Mouse (Mus musculus): ENCODE measurements around the gene Psmd8. TPM values are rescaled to one million over a fixed set of nuclear protein-coding genes. Genes with fewer than 3 reads are reported as not detected.
A peak's percentile ranks its signal among the peaks of the same experiment; 100 is the strongest.

Gene Psmd8
- polyA plus RNA-seq, 1 experiment from 2014 or later = 283 TPM

GRCm38 (mm10) chr7:29168791-29169230 lies 11.7 kb downstream of the Psmd8 start:
- ATAC-seq (ENCODE audit: low FRiP score) = peak; percentile 22
- H3K36me3 ChIP-seq (replicated peaks) = peaks cover 10% of the 10 kb centered on the region
- H3K27ac ChIP-seq = peak overlapping the region; percentile 89
- peaks cover 48% of the 10 kb centered on the region for H3K4me1 ChIP-seq
- H3K4me3 ChIP-seq (replicated peaks) = peak overlapping the region; percentile 70
- H3K4me2 ChIP-seq = peak overlapping the region; percentile 78
- H3K9me3 ChIP-seq = no peaks in the 10 kb centered on the region
- peaks cover 47% of the 10 kb centered on the region for H3K27me3 ChIP-seq
- WGBS = 2% methylated on average over 13 of the region's 14 CpGs
- H3K9ac ChIP-seq = peak overlapping the region; percentile 76

GRCm38 (mm10) chr7:29168121-29168695 lies 12.3 kb downstream of the Psmd8 start:
- peaks cover 5% of the 10 kb centered on the region; the same call in 1 of the 2 replicates for H3K36me3 ChIP-seq (replicated peaks)
- ATAC-seq (ENCODE audit: low FRiP score) = 0 out of 2 replicates have a peak, but pooled peaks have one; percentile 1
- H3K9me3 ChIP-seq = no peaks in the 10 kb centered on the region
- H3K9ac ChIP-seq = peak overlapping the region; percentile 76
- H3K4me3 ChIP-seq (replicated peaks) = peak overlapping the region; percentile 70
- 2% methylated on average over 10 of the region's 10 CpGs for WGBS
- H3K27ac ChIP-seq = peak overlapping the region; percentile 89; the same call in 1 of the 2 replicates
- peak overlapping the region; percentile 78 for H3K4me2 ChIP-seq
- H3K27me3 ChIP-seq = peaks cover 41% of the 10 kb centered on the region
- H3K4me1 ChIP-seq = peaks cover 48% of the 10 kb centered on the region

GRCm38 (mm10) chr7:29167656-29168055 lies 12.8 kb downstream of the Psmd8 start:
- no peaks in the 10 kb centered on the region for H3K9me3 ChIP-seq
- H3K9ac ChIP-seq = peak overlapping the region; percentile 76; the same call in 1 of the 2 replicates
- ATAC-seq (ENCODE audit: low FRiP score) = no peak
- H3K36me3 ChIP-seq (replicated peaks) = peaks cover 5% of the 10 kb centered on the region; the same call in 1 of the 2 replicates
- H3K27me3 ChIP-seq = peaks cover 37% of the 10 kb centered on the region
- peak overlapping the region; percentile 78 for H3K4me2 ChIP-seq
- peaks cover 46% of the 10 kb centered on the region for H3K4me1 ChIP-seq
- H3K4me3 ChIP-seq (replicated peaks) = peak overlapping the region; percentile 70
- WGBS = 11% methylated on average over 19 of the region's 19 CpGs
- no peak overlapping the region for H3K27ac ChIP-seq

DNA sequence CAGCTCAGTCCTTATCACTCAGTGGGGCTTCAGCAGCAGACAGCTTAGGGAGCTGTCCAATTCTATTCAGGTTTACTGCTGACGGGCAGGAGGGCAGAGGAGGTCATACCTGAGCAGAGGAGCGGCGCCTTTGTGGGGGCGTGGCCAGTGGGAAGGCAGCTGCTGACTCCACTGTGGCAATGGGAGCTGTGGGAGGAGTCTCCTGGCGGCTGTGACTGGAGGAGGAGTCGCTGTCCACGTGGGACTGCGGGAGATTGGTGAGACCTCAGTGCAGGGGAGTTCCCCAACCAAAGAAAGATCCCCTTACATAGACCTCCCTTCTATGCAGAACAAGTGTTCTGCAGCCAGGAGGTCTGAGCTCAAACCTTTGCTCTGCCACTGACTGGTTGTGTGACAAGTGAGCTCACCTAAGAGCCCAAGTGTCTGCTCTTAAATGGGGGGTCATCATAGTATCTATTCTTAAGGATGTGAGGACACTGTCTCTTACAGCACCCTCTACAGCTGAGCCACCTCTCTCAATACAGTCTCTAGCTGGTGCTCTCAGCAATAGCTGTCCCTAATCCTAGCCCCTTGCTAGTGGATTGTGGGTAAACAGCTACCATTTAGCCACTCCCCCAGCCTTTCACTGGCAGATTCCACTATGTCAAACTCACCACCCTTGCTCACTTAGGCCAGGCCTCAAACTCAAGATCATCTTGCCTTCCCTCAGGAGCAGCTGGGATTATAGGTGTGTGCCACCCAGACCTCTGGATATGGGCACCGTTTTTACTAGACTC lies 17.6 kb downstream of the Psmd8 start:
- H3K9ac ChIP-seq = no peak overlapping the region
- H3K4me2 ChIP-seq = no peak overlapping the region
- 20% methylated on average over 9 of the region's 9 CpGs for WGBS
- H3K27me3 ChIP-seq = peaks cover 37% of the 10 kb centered on the region
- no peak for ATAC-seq (ENCODE audit: low FRiP score)
- no peak overlapping the region for H3K27ac ChIP-seq
- H3K36me3 ChIP-seq (replicated peaks) = peaks cover 17% of the 10 kb centered on the region; the same call in 1 of the 2 replicates
- peaks cover 9% of the 10 kb centered on the region for H3K4me1 ChIP-seq
- no peak overlapping the region for H3K4me3 ChIP-seq (replicated peaks)
- no peaks in the 10 kb centered on the region for H3K9me3 ChIP-seq

DNA sequence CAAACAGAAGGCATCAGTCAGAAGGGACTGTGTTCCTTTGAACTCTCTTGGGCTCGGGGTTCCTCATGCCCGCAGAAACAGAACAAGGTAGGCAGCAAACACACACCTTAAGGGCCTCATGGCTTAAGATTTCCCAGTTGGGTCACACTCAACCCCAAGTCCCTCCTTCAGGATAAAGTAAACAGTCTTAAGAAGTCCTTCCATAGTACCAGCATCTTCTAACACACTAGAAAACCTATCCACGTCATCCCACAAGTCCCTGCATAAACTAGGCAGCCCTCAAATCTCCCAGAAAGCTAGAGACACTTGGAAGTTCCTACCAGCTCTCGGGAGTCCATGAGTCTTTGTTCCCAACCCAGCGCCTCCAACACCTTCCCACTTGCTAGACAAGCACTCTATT lies 18.2 kb downstream of the Psmd8 start:
- H3K27me3 ChIP-seq = peaks cover 34% of the 10 kb centered on the region
- 88% methylated on average over 5 of the region's 5 CpGs for WGBS
- peaks cover 4% of the 10 kb centered on the region for H3K4me1 ChIP-seq

DNA sequence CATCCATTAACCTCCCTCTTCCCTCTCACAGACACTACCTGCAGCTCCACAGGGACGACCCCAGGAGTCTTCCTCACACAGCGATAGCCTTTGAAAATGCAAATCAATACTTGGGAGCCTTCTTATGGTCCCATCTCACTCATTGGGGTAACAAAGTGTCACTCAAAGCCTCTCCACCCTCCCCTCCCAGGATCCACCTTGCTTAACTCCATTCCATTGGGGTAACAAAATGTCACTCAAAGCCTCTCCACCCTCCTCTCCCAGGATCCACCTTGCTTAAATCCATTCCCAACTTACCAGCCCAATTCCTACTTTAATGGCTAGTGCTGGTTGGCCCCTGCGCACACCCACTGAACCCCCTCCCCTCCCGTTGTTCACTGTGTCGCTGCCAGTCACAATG lies 22.2 kb downstream of the Psmd8 start:
- H3K4me2 ChIP-seq = no peak overlapping the region
- peaks cover 37% of the 10 kb centered on the region for H3K27me3 ChIP-seq
- ATAC-seq (ENCODE audit: low FRiP score) = no peak
- 2% methylated on average over 5 of the region's 5 CpGs for WGBS
- peaks cover 16% of the 10 kb centered on the region for H3K4me1 ChIP-seq
- no peak overlapping the region for H3K4me3 ChIP-seq (replicated peaks)
- 0 out of 2 replicates have a peak, but pooled peaks cover 4% of the 10 kb centered on the region for H3K9me3 ChIP-seq
- H3K9ac ChIP-seq = no peak overlapping the region
- peaks cover 15% of the 10 kb centered on the region; the same call in 1 of the 2 replicates for H3K36me3 ChIP-seq (replicated peaks)
- H3K27ac ChIP-seq = no peak overlapping the region

More for the DNA sequence above, 18.2 kb downstream of the Psmd8 start:
- Histone ChIP-seq H3K27ac (no peak overlapping the region), H3K9me3 (no peaks in the 10 kb centered on the region), H3K36me3 (replicated peaks) (peaks cover 17% of the 10 kb centered on the region; the same call in 1 of the 2 replicates), H3K4me3 (replicated peaks) (no peak overlapping the region), H3K4me2 (no peak overlapping the region), H3K9ac (no peak overlapping the region)
- ATAC-seq (ENCODE audit: low FRiP score) = no peak

DNA sequence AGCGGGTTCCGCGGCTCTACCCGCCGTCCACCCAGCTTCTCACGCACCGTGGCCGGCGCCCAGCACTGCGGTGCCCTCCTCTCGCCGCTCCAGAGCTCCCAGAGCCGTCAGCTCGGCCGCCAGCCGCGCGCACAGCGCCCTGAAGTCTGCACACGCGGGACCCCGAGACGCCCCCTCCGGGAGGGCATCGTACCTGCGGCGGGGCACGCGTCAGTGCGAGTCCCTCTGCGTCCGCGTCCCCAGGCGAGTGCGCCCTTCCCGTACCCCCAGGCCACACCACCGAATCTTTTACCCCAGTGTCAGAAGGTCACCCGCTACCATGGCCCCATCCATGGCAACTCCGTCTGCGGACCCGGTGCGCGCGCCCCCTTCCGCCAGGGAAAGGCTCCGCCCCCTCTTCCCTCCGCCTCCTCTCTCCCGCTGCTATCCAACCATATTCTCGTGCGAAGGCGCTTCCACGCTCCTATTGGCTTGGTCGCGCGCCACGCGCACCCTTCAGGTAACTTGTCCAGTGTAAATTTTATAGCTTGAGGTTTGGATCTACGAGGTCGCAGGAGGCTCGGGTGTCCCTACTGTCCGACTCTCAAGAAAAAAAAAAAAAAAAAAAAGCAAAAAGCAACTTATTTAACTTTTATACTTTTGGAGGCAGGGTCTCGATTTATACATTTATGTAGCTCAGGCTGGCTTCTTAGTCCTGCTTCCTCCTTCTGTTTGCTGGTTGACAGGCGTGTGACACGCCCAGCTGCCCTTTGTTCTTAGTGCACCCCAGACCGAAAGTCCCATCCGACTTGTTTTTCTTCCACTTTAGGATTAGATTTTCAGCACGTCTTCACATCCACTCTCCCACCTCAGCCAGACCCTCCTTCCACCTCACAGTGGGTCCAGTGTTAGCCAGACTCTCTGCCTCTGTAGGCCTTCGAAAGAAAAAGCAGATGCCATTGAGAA lies 24.4 kb downstream of the Psmd8 start, which contains the start of gene Fam98c:
Gene Fam98c (minus strand): TSS at position 397 of the 945 bp plus-strand sequence.
- Histone ChIP-seq H3K27ac (peak within 1 kb of the TSS; percentile 92), H3K9me3 (0 out of 2 replicates have a peak, but pooled peaks cover 4% of the 10 kb centered on the region), H3K4me2 (peak within 1 kb of the TSS; percentile 89), H3K9ac (peak within 1 kb of the TSS; percentile 73), H3K36me3 (replicated peaks) (peaks cover 6% of the 10 kb centered on the region; the same call in 1 of the 2 replicates), H3K4me1 (peaks cover 16% of the 10 kb centered on the region), H3K4me3 (replicated peaks) (peak within 1 kb of the TSS; percentile 66), H3K27me3 (peaks cover 34% of the 10 kb centered on the region)
- WGBS = 4% methylated on average over 67 of the region's 68 CpGs
- peak; percentile 87 for ATAC-seq (ENCODE audit: low FRiP score)

DNA sequence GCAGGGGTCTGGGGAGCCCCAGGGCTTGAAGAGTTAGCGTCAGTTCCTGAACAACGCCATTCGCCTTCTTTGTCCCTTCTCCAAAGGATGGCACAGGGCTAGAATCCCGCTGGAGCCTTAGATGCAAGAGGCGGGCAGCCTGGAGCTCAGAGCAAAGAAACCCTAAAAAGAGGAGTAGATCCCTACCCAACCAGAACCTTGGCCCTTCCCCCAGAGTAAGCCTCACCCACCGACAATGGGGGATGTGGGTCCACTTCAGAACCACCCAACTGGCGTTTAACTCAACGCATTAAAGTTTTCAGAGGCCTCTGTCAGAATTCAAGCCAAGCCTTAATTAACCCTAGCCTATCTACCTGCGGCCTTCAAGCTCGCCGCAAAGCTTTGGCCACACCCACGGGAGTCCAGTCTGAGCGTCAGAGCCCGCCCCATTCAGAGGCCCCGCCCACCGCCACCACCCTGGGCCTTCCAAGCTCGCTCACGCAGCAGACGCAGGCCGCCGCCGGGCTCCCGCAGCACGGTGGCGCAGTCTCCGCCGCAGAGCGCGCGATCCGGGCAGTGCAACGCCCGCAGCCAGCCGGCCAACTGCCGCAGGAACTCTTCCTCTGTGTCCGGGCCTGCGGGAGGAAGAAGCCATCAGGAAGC lies 25.2 kb downstream of the Psmd8 start:
- Histone ChIP-seq H3K9ac (peak overlapping the region; percentile 73), H3K27me3 (peaks cover 34% of the 10 kb centered on the region), H3K27ac (peak overlapping the region; percentile 92), H3K4me1 (peaks cover 16% of the 10 kb centered on the region), H3K4me3 (replicated peaks) (peak overlapping the region; percentile 66), H3K36me3 (replicated peaks) (0 out of 2 replicates have a peak, but pooled peaks cover 3% of the 10 kb centered on the region), H3K4me2 (peak overlapping the region; percentile 89), H3K9me3 (0 out of 2 replicates have a peak, but pooled peaks cover 4% of the 10 kb centered on the region)
- WGBS = 8% methylated on average over 35 of the region's 37 CpGs
- ATAC-seq (ENCODE audit: low FRiP score) = peak; percentile 94

- H3K9ac ChIP-seq = no peak overlapping the region
- no peak overlapping the region for H3K4me2 ChIP-seq
- H3K4me3 ChIP-seq (replicated peaks) = no peak overlapping the region
- H3K36me3 ChIP-seq (replicated peaks) = 0 out of 2 replicates have a peak, but pooled peaks cover 3% of the 10 kb centered on the region
- 96% methylated on average over 14 of the region's 14 CpGs for WGBS
- peaks cover 24% of the 10 kb centered on the region for H3K27me3 ChIP-seq
- H3K4me1 ChIP-seq = peaks cover 16% of the 10 kb centered on the region
- ATAC-seq (ENCODE audit: low FRiP score) = no peak
- H3K9me3 ChIP-seq = 0 out of 2 replicates have a peak, but pooled peaks cover 4% of the 10 kb centered on the region
- H3K27ac ChIP-seq = no peak overlapping the region
Measured at GRCm38 (mm10) chr7:29154018-29154720, 26.3 kb downstream of the Psmd8 start.

DNA sequence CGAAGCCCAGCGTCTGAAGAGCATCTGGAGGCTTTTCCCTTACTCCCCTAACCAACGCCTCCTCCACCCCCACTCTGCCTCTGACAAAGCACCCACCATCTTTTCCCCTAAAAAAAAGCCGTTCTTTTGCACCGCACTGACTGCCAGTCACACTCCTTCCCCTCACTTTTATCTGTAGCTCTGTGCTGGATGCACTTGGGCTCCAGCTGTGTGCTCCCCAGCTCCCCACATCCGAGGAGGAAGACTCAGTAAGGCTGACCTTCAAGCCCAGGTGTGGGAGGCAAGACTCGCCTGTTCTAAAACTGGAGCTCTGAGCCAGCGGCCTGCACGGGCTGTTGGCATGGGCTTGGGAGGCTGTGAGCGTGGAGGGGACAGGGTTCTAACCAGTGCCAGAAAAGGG lies 29.0 kb downstream of the Psmd8 start:
- Histone ChIP-seq H3K9me3 (0 out of 2 replicates have a peak, but pooled peaks cover 4% of the 10 kb centered on the region), H3K36me3 (replicated peaks) (0 out of 2 replicates have a peak, but pooled peaks cover 3% of the 10 kb centered on the region), H3K9ac (no peak overlapping the region), H3K4me2 (no peak overlapping the region), H3K27ac (no peak overlapping the region), H3K4me3 (replicated peaks) (no peak overlapping the region), H3K4me1 (peaks cover 8% of the 10 kb centered on the region), H3K27me3 (peaks cover 5% of the 10 kb centered on the region; the same call in 1 of the 2 replicates)
- 72% methylated on average over 10 of the region's 10 CpGs for WGBS
- ATAC-seq (ENCODE audit: low FRiP score) = no peak
